Mouse (Mus musculus) cortical plate, adult 2 months (tissue): ENCODE measurements at regions not wholly inside any gene's neighbourhood (a gene's known extent, or its start where the extent isn't known, plus 50 kb on each side); places are given as distances from the start of the nearest gene placed in this dataset.

Experiments
- CTCF ChIP-seq: fragments of 200-500 bp; IDR thresholded peaks from 2 replicates; pipeline ENCODE4 v1.5.1; 2011; ENCODE audit warnings: mild to moderate bottlenecking, control low read depth, low read length; ENCODE audit not compliant: insufficient read depth; ENCODE audit errors: extremely low read depth
- POLR2A ChIP-seq: fragments of 200-500 bp; IDR thresholded peaks from 2 replicates; pipeline ENCODE4 v1.6.1; 2011; ENCODE audit warnings: mild to moderate bottlenecking, low read length, control low read depth; ENCODE audit not compliant: insufficient read depth; ENCODE audit errors: extremely low read depth

DNA sequence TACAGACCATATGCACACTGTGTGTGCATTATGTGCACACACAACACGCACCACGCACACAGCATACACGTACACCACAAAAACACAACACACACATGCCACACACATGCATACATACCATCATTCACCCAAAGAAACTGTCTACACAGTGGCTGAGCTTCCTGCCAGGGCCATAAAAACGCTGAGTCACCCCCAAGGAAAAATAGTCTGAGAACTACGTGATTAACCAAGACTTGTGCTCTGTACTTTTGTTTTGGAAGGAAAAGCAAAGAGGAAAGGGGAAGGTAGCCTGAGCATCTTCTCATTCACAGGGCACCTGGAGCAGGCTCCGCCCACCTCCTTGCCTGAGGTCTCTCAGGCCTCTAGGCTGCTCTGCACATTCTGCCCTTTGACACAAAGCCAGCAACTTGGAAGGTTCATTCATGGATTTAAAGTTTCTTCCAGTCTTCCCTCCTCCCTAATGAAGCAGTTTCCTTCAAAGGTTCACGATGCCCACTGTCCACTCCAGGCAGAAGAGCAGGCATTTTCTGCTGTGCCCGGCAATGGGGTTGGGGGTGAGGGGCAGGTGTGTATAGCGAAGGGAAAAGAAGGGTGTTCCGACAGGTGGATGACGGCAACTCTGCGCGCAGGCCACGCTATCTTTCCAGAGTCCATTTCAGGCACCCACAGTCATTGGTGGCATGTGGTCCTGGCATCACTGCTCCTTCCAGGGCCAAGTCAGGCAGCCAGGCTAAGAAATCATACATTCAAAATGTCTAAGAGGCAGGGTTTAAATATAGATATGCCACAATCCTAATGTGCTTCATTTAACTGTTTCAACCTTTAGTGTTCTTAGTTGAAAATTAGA is 333.9 kb downstream of the 1500009L16Rik start:
- TF ChIP-seq CTCF (no peak), POLR2A (no peak)
